Mouse (Mus musculus): ENCODE data around the gene Vstm4. TPM values are rescaled to one million over a fixed set of nuclear protein-coding genes. Genes with fewer than 3 reads are reported as not detected.

Vstm4 gene
- total RNA-seq (2017): not detected in 3 replicates

- no peak for ATAC-seq (replicated peaks; ENCODE audit: insufficient number of reproducible peaks, low FRiP score, low TSS enrichment, poor library complexity, severe bottlenecking)
Measured at GRCm38 (mm10) chr14:32856681-32857328, at the start of gene Vstm4. Gene Vstm4, plus strand, starts transcription at chr14:32856756.

DNA sequence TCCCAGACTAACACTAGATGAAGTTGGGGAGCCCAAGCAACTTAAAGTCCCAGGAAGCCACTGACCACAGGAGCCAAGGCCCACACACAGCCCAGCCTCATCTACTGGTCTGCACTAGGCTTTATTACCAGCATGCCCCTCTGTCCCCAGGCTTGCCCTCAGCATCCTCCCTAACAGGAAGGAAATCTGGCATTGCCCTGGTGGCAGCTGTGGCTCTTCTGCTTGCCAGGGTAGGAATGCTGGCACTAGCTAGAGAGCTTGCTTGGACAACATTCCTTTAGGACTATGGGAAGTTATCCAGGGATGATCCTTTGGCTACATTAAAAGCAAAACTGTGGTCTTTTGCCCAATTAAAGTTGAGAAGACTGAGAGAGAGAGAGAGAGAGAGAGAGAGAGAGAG lies 46.4 kb upstream of the Vstm4 start:
- no peak for ATAC-seq (replicated peaks; ENCODE audit: insufficient number of reproducible peaks, low FRiP score, low TSS enrichment, poor library complexity, severe bottlenecking)

- no peak for ATAC-seq (replicated peaks; ENCODE audit: insufficient number of reproducible peaks, low FRiP score, low TSS enrichment, poor library complexity, severe bottlenecking)
Measured at GRCm38 (mm10) chr14:32812429-32812828, 44.1 kb upstream of the Vstm4 start.

- no peak for ATAC-seq (replicated peaks; ENCODE audit: insufficient number of reproducible peaks, low FRiP score, low TSS enrichment, poor library complexity, severe bottlenecking)
Measured at GRCm38 (mm10) chr14:32814961-32815360, 41.6 kb upstream of the Vstm4 start.

DNA sequence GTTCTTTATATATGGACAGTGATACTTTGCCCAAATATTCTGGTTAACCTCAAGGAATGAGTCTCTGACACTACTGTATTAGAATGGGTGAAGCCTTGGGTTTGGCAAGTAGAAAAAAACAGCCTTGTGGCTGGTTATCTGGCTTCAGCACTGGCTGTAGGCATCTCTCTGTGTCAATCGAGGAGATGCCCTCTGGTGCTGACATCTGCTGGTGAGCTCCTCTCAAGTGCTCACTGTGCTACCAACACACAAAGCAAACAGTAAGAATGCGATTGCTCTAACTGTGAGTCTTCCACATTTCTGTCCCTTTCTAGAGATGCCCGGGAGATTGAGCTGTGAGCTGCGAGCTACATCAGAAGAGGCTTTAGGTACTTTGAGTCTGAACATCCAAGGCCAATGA lies 40.0 kb upstream of the Vstm4 start:
- ATAC-seq (replicated peaks; ENCODE audit: insufficient number of reproducible peaks, low FRiP score, low TSS enrichment, poor library complexity, severe bottlenecking): no peak

DNA sequence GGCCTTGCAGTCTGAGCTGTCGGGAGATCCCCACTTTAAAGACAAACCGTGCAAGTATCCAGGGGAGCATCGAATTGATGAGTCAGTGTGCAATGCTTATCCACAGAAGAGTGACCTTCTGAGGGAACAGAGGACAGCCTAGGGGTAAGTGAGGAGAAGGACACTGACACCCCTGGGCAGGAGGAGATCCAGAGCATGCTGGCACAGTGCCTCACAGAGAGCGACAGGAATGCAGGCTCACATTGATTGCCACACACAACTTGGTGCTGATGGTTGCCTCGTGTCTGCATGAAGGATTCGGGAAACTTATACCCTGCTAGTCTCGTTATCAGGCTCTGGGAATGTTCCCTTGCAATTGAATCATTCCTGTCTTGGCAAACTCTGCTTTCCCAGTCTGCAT lies 39.3 kb upstream of the Vstm4 start:
- ATAC-seq (replicated peaks; ENCODE audit: insufficient number of reproducible peaks, low FRiP score, low TSS enrichment, poor library complexity, severe bottlenecking): no peak

DNA sequence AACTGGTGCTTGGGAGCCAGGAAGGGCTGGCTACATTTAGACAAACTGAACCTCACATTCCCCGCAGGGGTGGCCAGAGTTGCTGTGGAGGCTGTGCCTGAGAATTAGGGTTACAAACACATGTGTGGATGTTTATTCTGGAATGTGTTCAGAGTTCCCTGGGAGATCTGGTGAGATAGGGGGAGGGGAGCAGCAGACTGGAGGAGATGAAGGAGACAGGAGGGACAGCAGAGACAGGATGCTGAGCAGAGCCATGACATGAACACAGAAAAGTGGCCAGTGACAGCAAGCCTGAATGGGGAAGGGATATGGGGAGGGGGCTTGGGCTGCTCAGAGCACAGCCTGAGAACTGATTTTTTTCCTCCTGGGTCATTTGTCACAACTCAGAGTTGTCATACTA lies 37.3 kb upstream of the Vstm4 start:
- ATAC-seq (replicated peaks; ENCODE audit: insufficient number of reproducible peaks, low FRiP score, low TSS enrichment, poor library complexity, severe bottlenecking): no peak

DNA sequence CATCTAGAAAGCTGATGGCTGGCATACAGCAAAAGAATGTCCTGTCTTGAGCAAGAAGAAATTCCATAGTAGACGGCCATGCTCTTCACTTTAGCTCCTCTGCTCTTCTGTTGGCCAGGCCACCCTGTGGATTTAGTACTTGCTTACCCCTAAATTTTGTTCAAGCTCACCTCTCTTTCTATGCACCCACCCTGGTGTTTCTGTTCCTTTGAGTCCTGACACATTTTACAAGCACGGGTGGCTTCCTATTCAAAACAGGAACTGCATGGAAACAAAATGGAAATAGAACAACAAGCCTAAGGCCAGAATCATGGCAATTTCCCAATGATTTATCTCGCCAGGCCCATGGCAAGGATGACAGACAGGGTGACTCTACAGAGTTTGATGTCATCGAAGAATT lies 33.7 kb upstream of the Vstm4 start:
- ATAC-seq (replicated peaks; ENCODE audit: insufficient number of reproducible peaks, low FRiP score, low TSS enrichment, poor library complexity, severe bottlenecking): no peak

- no peak for ATAC-seq (replicated peaks; ENCODE audit: insufficient number of reproducible peaks, low FRiP score, low TSS enrichment, poor library complexity, severe bottlenecking)
Measured at GRCm38 (mm10) chr14:32823861-32824260, 32.7 kb upstream of the Vstm4 start.

DNA sequence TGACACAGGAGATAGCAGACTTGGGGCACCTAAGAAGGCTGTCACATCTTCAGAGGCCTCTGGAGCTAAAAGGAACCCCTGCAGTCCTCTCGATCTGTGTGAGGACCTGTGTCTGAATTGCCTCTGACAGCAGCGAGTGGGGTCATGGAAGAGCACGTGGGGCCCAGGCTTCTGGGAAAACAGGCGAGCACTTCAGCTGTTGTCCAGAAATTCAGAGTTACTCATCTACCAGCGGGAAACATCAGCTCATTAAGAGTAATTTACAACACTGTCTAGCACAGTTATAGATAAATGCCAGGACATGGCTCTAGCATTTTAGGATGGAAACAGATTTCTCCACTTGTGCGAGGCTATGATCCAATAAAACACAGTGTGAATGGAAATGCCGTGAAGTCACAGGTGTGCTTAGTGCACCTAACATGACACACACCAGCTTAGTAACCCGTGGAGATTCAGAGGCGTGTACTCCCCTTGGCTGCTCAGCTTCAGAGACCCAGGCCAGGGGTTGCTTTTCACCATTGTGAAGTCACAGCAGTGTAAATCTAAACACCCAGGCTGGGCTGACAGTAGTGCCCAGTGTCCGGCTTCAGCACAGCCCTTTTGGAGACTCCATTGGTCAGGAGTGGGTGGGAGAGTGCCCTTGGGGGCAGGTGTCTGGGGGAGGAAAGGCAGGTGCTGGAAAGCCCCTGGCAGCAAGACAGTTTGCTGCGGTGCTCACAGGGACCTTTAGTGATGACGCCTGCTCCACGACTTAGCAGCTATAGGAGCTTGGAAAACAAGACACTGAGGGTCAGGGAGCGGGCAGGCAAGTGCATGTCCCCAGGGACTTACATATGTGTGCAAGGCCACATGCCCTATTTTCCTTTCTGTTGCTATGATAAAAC lies 32.0 kb upstream of the Vstm4 start:
- no peak for ATAC-seq (replicated peaks; ENCODE audit: insufficient number of reproducible peaks, low FRiP score, low TSS enrichment, poor library complexity, severe bottlenecking)

GRCm38 (mm10) chr14:32825426-32826032 lies 31.0 kb upstream of the Vstm4 start:
- ATAC-seq (replicated peaks; ENCODE audit: insufficient number of reproducible peaks, low FRiP score, low TSS enrichment, poor library complexity, severe bottlenecking): no peak

- no peak for ATAC-seq (replicated peaks; ENCODE audit: insufficient number of reproducible peaks, low FRiP score, low TSS enrichment, poor library complexity, severe bottlenecking)
Measured at GRCm38 (mm10) chr14:32827165-32827564, 29.4 kb upstream of the Vstm4 start.

- no peak for ATAC-seq (replicated peaks; ENCODE audit: insufficient number of reproducible peaks, low FRiP score, low TSS enrichment, poor library complexity, severe bottlenecking)
Measured at GRCm38 (mm10) chr14:32827994-32828650, 28.4 kb upstream of the Vstm4 start.

DNA sequence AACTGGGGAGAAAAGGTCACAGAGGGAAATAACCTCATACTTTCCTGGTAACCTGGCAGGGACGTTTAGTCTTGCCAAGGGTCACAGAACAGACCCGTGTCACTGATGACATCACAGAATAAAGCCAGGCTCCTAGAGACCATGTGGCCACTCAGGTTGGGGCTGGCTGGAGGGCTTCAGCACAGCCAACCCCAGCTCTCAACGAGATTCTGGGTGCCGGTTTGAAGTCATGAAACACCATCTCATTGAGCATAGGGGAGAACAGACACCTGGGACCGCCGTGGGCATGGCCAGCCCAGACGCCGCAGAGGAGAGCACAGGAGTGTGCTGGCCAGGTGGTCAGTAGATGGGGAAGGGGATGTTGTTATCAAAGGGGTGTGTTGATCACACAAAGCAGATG lies 22.7 kb upstream of the Vstm4 start, which contains the start of gene Fam170b:
Gene Fam170b (plus strand): TSS at position 116 of the 400 bp plus-strand sequence.
- no peak for ATAC-seq (replicated peaks; ENCODE audit: insufficient number of reproducible peaks, low FRiP score, low TSS enrichment, poor library complexity, severe bottlenecking)

DNA sequence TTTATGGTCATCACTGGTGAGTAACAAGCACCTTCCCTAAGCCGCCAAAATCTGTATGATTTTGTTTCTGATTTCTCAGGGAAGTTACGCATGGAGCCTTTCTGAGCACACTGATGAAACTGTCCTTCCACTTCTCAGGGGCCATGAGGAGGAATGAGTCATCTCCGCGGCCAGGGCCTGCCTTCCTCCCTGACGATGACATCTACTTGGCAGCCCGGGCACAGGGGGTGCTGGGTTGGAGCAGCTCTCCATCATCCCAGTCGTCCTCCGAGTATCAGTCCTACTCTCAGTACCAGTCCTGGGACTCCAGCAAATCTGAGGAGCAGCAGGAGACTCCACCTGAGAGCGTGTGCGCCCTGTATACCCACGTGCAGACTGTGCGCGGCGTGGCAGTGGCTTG lies 21.4 kb upstream of the Vstm4 start:
- ATAC-seq (replicated peaks; ENCODE audit: insufficient number of reproducible peaks, low FRiP score, low TSS enrichment, poor library complexity, severe bottlenecking): no peak

GRCm38 (mm10) chr14:32835596-32835995 lies 21.0 kb upstream of the Vstm4 start:
- ATAC-seq (replicated peaks; ENCODE audit: insufficient number of reproducible peaks, low FRiP score, low TSS enrichment, poor library complexity, severe bottlenecking): no peak

DNA sequence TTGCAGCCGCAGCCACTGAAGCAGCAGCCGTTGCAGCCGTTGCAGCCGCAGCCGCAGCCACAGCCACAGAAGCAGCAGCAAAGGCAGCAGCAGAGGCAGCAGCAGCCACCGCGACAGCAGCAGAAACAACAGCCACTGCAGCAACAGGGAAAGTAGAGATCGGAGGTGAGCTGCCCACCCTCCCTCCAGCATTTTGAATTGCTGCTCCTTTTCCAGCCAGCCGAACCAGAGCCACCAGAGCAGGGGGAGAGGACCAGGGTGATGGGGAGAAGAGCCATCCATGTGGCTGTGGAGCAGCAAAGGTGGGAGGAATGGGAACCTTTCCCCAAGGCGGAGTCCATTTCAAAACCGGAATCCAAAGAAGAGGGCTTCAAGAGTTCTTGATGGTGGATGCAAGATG lies 20.4 kb upstream of the Vstm4 start:
- no peak for ATAC-seq (replicated peaks; ENCODE audit: insufficient number of reproducible peaks, low FRiP score, low TSS enrichment, poor library complexity, severe bottlenecking)

DNA sequence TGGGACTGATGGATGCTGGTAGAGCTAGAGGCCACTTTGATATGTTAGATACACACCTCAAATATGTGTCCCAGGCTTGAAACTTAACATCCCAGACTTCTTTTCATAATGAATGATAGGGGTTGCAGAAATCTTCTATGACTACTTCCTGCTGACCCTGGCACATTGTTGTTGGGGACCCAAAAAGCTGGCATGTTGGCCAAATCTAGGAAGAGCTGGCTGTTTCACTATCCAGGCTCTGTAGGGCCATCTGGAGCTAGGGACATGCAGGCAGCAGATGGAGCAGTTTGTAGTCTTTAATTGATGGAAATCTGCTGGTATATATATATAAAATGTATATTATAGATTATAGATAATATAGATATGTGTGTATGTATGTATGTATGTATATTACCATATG lies 14.5 kb upstream of the Vstm4 start:
- no peak for ATAC-seq (replicated peaks; ENCODE audit: insufficient number of reproducible peaks, low FRiP score, low TSS enrichment, poor library complexity, severe bottlenecking)

- ATAC-seq (replicated peaks; ENCODE audit: insufficient number of reproducible peaks, low FRiP score, low TSS enrichment, poor library complexity, severe bottlenecking): no peak
Measured at GRCm38 (mm10) chr14:32854059-32854458, 2.5 kb upstream of the Vstm4 start.

Data from monocyte, adult 5-6 weeks (primary cell).